In genomic region chr11:7284836-7285490, GRCm38 (mm10) we compare ENCODE assay signal across 18 mouse cellular contexts.
DNase-seq lines count a peak whose midpoint lies in the region; ATAC-seq and TF ChIP-seq lines count a peak whose summit lies in the region.
"Had no signal": no experiment of that assay in that cellular context is flagged by ENCODE, and none has a peak within 500 bp of the region (broad histone marks: within the 10 kb centered on the region; RNA-seq: fewer than 3 reads in every experiment).

No protein-coding gene starts in this region.

- DNase-seq in embryo, embryonic 10 days (ENCODE audit: low spot score) = peak; percentile 31
- no peak for DNase-seq in embryo, embryonic 10.5 days (ENCODE audit: low spot score)
- DNase-seq in R1 (ENCODE audit: low read depth, low spot score) = peak; percentile 36
- DNase-seq in hindbrain, postnatal 0 days (ENCODE audit: low spot score) = no peak
- no peak for DNase-seq in layer of hippocampus, adult 11-12 months (ENCODE audit: low spot score)
- DNase-seq in thymus, adult 18-20 months = no peak
- DNase-seq: cerebellum, postnatal 14 days; gastrocnemius, postnatal 10 days; heart, adult 18-20 months; kidney, postnatal 25 days; liver, embryonic 13.5 days; thymus, adult 2 months had no signal

- H3K9me3 ChIP-seq in embryonic facial prominence, embryonic 13.5 days = no peaks in the 10 kb centered on the region
- H3K9me3 ChIP-seq in limb, embryonic 12.5 days = no peaks in the 10 kb centered on the region
- no peaks in the 10 kb centered on the region for H3K9me3 ChIP-seq in hindbrain, postnatal 0 days (ENCODE audit: low read length)
- H3K9me3 ChIP-seq: hindbrain, embryonic 10.5 days; liver, embryonic 13.5 days; midbrain, embryonic 15.5 days had no signal

- H3K9ac ChIP-seq in embryonic facial prominence, embryonic 13.5 days = no peak overlapping the region
- H3K9ac ChIP-seq in limb, embryonic 12.5 days (replicated peaks) = no peak overlapping the region
- no peak overlapping the region for H3K9ac ChIP-seq in hindbrain, postnatal 0 days (replicated peaks; ENCODE audit: low read length)
- H3K9ac ChIP-seq: liver, embryonic 13.5 days; midbrain, embryonic 15.5 days had no signal

- no peak overlapping the region for H3K4me3 ChIP-seq in embryonic facial prominence, embryonic 13.5 days
- no peak overlapping the region for H3K4me3 ChIP-seq in limb, embryonic 12.5 days (replicated peaks)
- H3K4me3 ChIP-seq in hindbrain, postnatal 0 days (ENCODE audit: low read length) = no peak overlapping the region
- H3K4me3 ChIP-seq: hindbrain, embryonic 10.5 days; liver, embryonic 13.5 days; midbrain, embryonic 15.5 days had no signal

- peaks cover 50% of the 10 kb centered on the region for H3K4me1 ChIP-seq in embryonic facial prominence, embryonic 13.5 days
- H3K4me1 ChIP-seq in limb, embryonic 12.5 days (replicated peaks) = peaks cover 25% of the 10 kb centered on the region
- no peaks in the 10 kb centered on the region for H3K4me1 ChIP-seq in hindbrain, postnatal 0 days (ENCODE audit: insufficient read depth, low read length)
- H3K4me1 ChIP-seq: liver, embryonic 13.5 days; midbrain, embryonic 15.5 days had no signal

- no peak for TF ChIP-seq CTCF in hindbrain, postnatal 0 days (IDR thresholded peaks at IDR 0.05; ENCODE audit: low read depth)

- no peaks in the 10 kb centered on the region for H3K27me3 ChIP-seq in embryonic facial prominence, embryonic 13.5 days
- no peaks in the 10 kb centered on the region for H3K27me3 ChIP-seq in limb, embryonic 12.5 days
- no peaks in the 10 kb centered on the region for H3K27me3 ChIP-seq in hindbrain, postnatal 0 days (ENCODE audit: insufficient read depth, low read length)
- H3K27me3 ChIP-seq: liver, embryonic 13.5 days; midbrain, embryonic 15.5 days had no signal

- no peak for ATAC-seq in embryonic facial prominence, embryonic 13.5 days (ENCODE audit: insufficient number of reproducible peaks, insufficient read depth, low FRiP score, low TSS enrichment, low read depth)
- ATAC-seq in limb, embryonic 12.5 days (ENCODE audit: insufficient number of reproducible peaks, insufficient read depth, low FRiP score, low TSS enrichment, low read depth) = peak; percentile 66; the same call in 1 of the 2 replicates
- no peak for ATAC-seq in hindbrain, postnatal 0 days
- ATAC-seq: inflammation-experienced regulatory T-cells, adult 6 months; lung, postnatal 0 days; midbrain, embryonic 15.5 days had no signal

- WGBS in embryonic facial prominence, embryonic 13.5 days = 9% methylated on average over 4 of the region's 4 CpGs
- 13% methylated on average over 4 of the region's 4 CpGs for WGBS in limb, embryonic 12.5 days
- 70% methylated on average over 4 of the region's 4 CpGs for WGBS in hindbrain, postnatal 0 days

- peak overlapping the region; percentile 74 for H3K27ac ChIP-seq in embryonic facial prominence, embryonic 13.5 days
- H3K27ac ChIP-seq in limb, embryonic 12.5 days = peak overlapping the region; percentile 68
- H3K27ac ChIP-seq in hindbrain, postnatal 0 days = no peak overlapping the region
- H3K27ac ChIP-seq: hindbrain, embryonic 10.5 days; liver, embryonic 13.5 days; midbrain, embryonic 15.5 days had no signal

- no peak overlapping the region for H3K4me2 ChIP-seq in embryonic facial prominence, embryonic 13.5 days
- no peak overlapping the region for H3K4me2 ChIP-seq in limb, embryonic 12.5 days
- no peak overlapping the region for H3K4me2 ChIP-seq in hindbrain, postnatal 0 days (ENCODE audit: low read depth, low read length)
- H3K4me2 ChIP-seq: liver, embryonic 13.5 days; midbrain, embryonic 15.5 days had no signal

- no peaks in the 10 kb centered on the region for H3K36me3 ChIP-seq in embryonic facial prominence, embryonic 13.5 days
- no peaks in the 10 kb centered on the region for H3K36me3 ChIP-seq in limb, embryonic 12.5 days
- no peaks in the 10 kb centered on the region for H3K36me3 ChIP-seq in hindbrain, postnatal 0 days (ENCODE audit: insufficient read depth, low read length)
- H3K36me3 ChIP-seq: hindbrain, embryonic 10.5 days; liver, embryonic 13.5 days; midbrain, embryonic 15.5 days had no signal

Comparison
In these comparisons a context has a peak if more than half of its experiments do, and no peak if none do; other contexts are left out.
1. DNase-seq: peak in embryo, embryonic 10 days (single experiment) and R1 (single experiment); none in embryo, embryonic 10.5 days (single experiment), hindbrain, postnatal 0 days (single experiment), layer of hippocampus, adult 11-12 months (single experiment) and thymus, adult 18-20 months (0 of 2).